Mouse (Mus musculus) kidney, embryonic 16.5 days (tissue): ENCODE data around the gene Rai14. TPM values are rescaled to one million over a fixed set of nuclear protein-coding genes. Genes with fewer than 3 reads are reported as not detected.

Experiments
- ATAC-seq: fragments of 200-750 bp; cut with Nextera tagmentation; 2 replicates; pipeline ENCODE4 v1.8.0; 2017; ENCODE audit warnings: moderate TSS enrichment; ENCODE audit not compliant: low FRiP score, low TSS enrichment
- H3K27ac ChIP-seq: fragments of 300-500 bp; sonication (generic); 2 replicates; pipeline ENCODE4 v1.5.1; 2014; ENCODE audit warnings: low read length
- H3K27me3 ChIP-seq: fragments of 300-500 bp; sonication (generic); 2 replicates; pipeline ENCODE4 v1.6.1; 2014; ENCODE audit warnings: low read length, control low read depth, mixed read lengths; ENCODE audit not compliant: insufficient read depth
- H3K36me3 ChIP-seq: fragments of 300-500 bp; sonication (generic); 2 replicates; pipeline ENCODE4 v1.6.1; 2014; ENCODE audit warnings: low read length, control low read depth, mixed read lengths; ENCODE audit not compliant: insufficient read depth
- H3K4me1 ChIP-seq: fragments of 300-500 bp; sonication (generic); 2 replicates; pipeline ENCODE4 v1.6.1; 2014; ENCODE audit warnings: low read length, control low read depth, mixed read lengths; ENCODE audit not compliant: insufficient read depth
- H3K4me2 ChIP-seq: fragments of 300-500 bp; sonication (generic); replicated peaks from 2 replicates; pipeline ENCODE4 v1.6.1; 2014; ENCODE audit warnings: low read depth, low read length
- H3K4me3 ChIP-seq: fragments of 300-500 bp; sonication (generic); 2 replicates; pipeline ENCODE4 v1.5.1; 2014; ENCODE audit warnings: mild to moderate bottlenecking, low read length
- H3K9ac ChIP-seq: fragments of 300-500 bp; sonication (generic); replicated peaks from 2 replicates; pipeline ENCODE4 v1.6.1; 2014; ENCODE audit warnings: low read length
- H3K9me3 ChIP-seq: fragments of 300-500 bp; sonication (generic); 2 replicates; pipeline ENCODE4 v1.6.1; 2016; ENCODE audit warnings: low read length, control low read depth
- WGBS: fragments of 180-500 bp; shearing (Covaris S2); extraction: QIAGEN DNeasy Blood & Tissue Kit; methylation state at CpG from one replicate; pipeline ENCODE4 v1.1.7; 2014; 5-methylcytosine and 5-hydroxymethylcytosine counted together
- polyA plus RNA-seq: library from polyadenylated mRNA; unstranded; fragments of >200 nt; fragmentation: Nextera tagmentation; extraction: Ambion mirVana; gene quantifications from 2 replicates; pipeline ENCODE4 v1.2.1, GENCODE M21; 2015

The Rai14 gene
- polyA plus RNA-seq: 60.6 and 69.6 TPM in 2 replicates

DNA sequence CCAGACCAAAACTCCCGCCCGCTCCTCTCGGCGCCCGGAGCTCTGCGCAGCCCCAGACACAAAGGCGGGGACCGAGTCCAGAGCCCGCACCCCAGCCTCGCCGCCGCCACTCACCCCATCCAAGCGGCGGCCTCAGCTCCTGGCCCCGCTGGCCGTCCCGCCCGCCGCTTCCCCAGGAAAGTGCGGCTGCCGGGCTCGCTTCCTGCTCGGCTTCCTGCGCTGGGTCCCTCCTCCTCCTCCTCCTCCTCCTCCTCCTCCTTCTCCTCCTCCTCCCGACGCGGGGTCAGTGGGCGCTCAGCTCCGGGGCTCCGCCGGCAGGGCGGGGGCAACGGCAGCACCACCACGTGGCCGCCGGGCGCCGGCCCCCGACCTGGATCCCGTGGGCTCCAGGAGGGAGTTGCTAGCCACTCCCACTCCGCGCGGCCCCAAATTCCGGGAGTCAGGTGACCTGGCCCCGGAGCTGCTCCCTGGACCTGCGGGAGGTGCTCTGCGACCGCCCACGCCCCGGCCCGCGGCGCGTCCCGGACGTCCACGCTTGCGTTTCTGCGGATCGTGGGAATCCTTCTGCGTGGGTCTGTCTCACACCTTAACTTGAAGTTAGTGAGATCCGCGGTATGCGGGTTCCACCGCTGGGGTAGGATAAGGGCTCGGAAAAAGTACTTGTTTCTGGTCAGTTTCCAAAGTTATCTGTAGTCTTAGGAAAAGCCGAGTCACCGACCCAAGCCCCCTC lies at the start of gene Rai14:
TSS of gene Rai14 (minus strand) at position 216 of the 730 bp plus-strand sequence.
- Histone ChIP-seq H3K9me3 (peaks cover 9% of the 10 kb centered on the region), H3K4me1 (peaks cover 26% of the 10 kb centered on the region), H3K27ac (peak within 1 kb of the TSS; percentile 86), H3K4me3 (peak within 1 kb of the TSS; percentile 82), H3K36me3 (0 out of 2 replicates have a peak, but pooled peaks cover 7% of the 10 kb centered on the region), H3K4me2 (peak within 1 kb of the TSS; percentile 62), H3K9ac (peak within 1 kb of the TSS; percentile 87), H3K27me3 (no peaks in the 10 kb centered on the region)
- under 1% methylated on average over 53 of the region's 68 CpGs for WGBS
- peak; percentile 91 for ATAC-seq

DNA sequence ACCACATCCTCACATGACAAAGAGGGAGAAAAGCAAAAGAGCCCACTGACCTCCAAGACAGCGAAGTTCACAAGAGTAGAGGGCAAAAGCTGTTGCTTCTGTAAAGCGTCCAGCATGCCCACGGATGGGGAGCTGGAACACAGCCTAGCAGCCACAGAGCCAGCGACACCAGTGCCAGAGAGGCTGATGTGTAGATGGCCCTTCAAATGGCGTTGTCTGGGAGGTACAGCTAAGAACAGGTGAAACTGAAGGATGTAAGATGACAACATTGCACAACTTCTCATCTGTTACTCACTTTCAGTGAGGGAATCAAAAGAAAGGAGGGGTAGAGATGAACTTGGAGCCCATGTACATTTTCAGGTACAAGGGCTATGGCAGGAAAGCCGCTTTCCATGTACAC lies 47.0 kb upstream of the Rai14 start:
- H3K9me3 ChIP-seq: no peaks in the 10 kb centered on the region

DNA sequence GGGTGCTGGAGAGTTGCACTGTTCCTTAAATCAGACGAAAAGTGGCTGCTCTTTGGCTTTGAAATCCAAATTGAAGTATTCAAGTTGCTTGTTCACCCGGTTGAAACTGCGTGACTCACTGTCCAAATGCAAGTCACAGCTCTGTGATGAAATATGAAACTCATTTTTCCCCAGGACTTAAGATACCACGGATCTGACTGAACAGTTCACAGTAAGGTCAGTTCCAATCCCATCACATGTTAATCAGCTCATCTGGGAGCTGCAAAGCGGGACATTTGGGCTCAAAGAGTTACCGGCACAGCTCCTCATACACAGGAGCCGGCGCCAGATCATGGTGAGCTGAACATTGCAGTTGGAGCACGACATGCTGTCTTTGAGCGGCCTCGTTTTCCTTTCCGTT lies 45.6 kb upstream of the Rai14 start:
- Histone ChIP-seq H3K4me1 (no peaks in the 10 kb centered on the region), H3K27me3 (no peaks in the 10 kb centered on the region), H3K36me3 (no peaks in the 10 kb centered on the region), H3K9me3 (no peaks in the 10 kb centered on the region), H3K4me3 (no peak overlapping the region), H3K27ac (no peak overlapping the region), H3K9ac (no peak overlapping the region), H3K4me2 (no peak overlapping the region)
- 78% methylated on average over 12 of the region's 12 CpGs for WGBS
- ATAC-seq: no peak

More for the DNA sequence above, 47.0 kb upstream of the Rai14 start:
- H3K27ac ChIP-seq: no peak overlapping the region
- no peak overlapping the region for H3K4me3 ChIP-seq
- WGBS: 92% methylated on average over 6 of the region's 6 CpGs
- no peaks in the 10 kb centered on the region for H3K36me3 ChIP-seq
- H3K9ac ChIP-seq: no peak overlapping the region
- no peak for ATAC-seq
- no peak overlapping the region for H3K4me2 ChIP-seq
- H3K4me1 ChIP-seq: no peaks in the 10 kb centered on the region
- no peaks in the 10 kb centered on the region for H3K27me3 ChIP-seq

DNA sequence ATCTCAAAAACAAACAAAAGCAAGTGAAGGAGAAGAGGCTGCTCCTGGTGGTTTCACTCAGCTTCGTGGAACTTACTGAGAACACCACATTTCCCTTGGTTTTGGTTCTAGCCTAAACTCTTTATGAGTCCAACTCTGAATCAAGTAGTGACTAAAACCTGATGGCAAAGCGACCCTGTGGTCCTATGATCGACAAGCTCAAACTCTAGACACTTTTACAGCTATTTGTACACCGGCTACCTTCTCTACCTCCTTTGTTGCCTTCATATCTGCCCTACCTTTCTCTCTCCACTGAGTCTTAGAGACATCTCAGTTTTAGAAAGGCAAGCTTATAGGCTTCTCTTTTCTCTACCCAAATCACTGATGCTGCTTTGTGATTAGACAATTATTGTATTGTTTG lies 45.0 kb upstream of the Rai14 start:
- no peak overlapping the region for H3K4me2 ChIP-seq
- no peaks in the 10 kb centered on the region for H3K36me3 ChIP-seq
- H3K9me3 ChIP-seq: no peaks in the 10 kb centered on the region
- WGBS: 92% methylated on average over 4 of the region's 4 CpGs
- H3K9ac ChIP-seq: no peak overlapping the region
- no peak overlapping the region for H3K27ac ChIP-seq
- H3K4me1 ChIP-seq: no peaks in the 10 kb centered on the region
- H3K27me3 ChIP-seq: no peaks in the 10 kb centered on the region
- H3K4me3 ChIP-seq: no peak overlapping the region
- no peak for ATAC-seq

DNA sequence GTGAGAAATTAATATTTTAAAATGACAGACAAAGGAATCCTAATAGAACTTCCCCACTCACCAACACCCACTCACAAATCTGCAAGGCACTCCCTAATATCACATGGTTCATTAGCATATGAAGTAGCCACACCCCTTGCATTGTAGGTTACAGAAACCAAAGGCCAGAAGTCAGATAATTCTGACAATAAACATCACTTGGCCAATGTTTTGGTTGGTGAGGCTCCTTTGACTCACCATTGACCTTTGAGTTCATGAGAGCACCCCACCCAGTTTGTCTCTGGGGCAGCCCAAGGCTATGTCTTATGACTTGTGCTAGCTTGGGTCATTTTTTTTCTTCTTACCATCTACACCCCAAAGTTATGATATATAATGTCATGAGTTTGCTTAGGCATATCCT lies 44.4 kb upstream of the Rai14 start:
- Histone ChIP-seq H3K9me3 (no peaks in the 10 kb centered on the region), H3K4me1 (no peaks in the 10 kb centered on the region), H3K27ac (no peak overlapping the region), H3K27me3 (no peaks in the 10 kb centered on the region), H3K36me3 (no peaks in the 10 kb centered on the region), H3K9ac (no peak overlapping the region), H3K4me3 (no peak overlapping the region), H3K4me2 (no peak overlapping the region)
- no peak for ATAC-seq

DNA sequence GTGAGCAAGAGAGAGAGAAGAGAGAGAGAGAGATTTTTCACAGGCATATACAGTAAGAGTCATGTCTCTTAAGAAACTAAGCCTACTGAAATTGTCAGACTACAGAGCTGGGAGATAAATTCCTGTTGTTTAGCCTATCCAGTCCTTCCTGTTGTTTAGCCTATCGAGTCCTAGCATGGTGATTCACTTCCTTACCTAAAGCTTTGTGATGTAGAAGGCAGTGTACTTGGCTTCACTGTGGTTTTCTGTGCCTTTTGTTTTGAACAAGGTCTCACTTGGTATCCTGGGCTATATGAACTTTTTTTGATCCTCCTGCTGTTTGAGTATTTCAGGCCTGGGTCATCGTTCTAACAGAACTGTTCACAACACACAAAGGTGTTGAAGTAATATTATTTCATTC lies 36.7 kb upstream of the Rai14 start:
- no peak overlapping the region for H3K9ac ChIP-seq
- H3K27ac ChIP-seq: no peak overlapping the region
- 81% methylated on average over 2 of the region's 2 CpGs for WGBS
- H3K4me3 ChIP-seq: no peak overlapping the region
- peaks cover 7% of the 10 kb centered on the region; the same call in 1 of the 2 replicates for H3K4me1 ChIP-seq
- no peaks in the 10 kb centered on the region for H3K9me3 ChIP-seq
- no peaks in the 10 kb centered on the region for H3K27me3 ChIP-seq
- ATAC-seq: no peak
- H3K36me3 ChIP-seq: no peaks in the 10 kb centered on the region
- H3K4me2 ChIP-seq: no peak overlapping the region

DNA sequence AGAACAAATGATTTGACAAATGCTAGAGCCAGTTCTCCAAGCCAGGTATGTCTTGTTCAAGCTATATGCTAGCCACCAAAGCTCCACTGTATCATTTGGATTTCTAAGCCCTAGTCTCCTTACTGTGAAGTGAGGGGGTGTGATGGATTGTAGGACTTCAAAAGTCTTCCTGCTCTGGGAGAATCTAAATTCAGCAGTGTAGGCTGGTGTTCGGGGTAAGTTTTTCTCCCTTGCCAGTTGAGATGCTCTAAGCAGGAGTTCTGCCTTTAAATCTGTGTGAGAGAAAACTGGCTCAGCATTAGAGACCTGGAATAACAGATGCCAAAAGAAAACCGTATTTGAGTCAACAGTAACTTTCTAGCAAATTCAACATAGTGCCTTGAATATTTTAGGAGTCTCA lies 35.9 kb upstream of the Rai14 start:
- no peak for ATAC-seq
- H3K27me3 ChIP-seq: no peaks in the 10 kb centered on the region
- WGBS: 76% methylated on average over 2 of the region's 2 CpGs
- H3K4me3 ChIP-seq: no peak overlapping the region
- no peaks in the 10 kb centered on the region for H3K36me3 ChIP-seq
- no peaks in the 10 kb centered on the region for H3K9me3 ChIP-seq
- no peak overlapping the region for H3K4me2 ChIP-seq
- H3K9ac ChIP-seq: no peak overlapping the region
- H3K27ac ChIP-seq: no peak overlapping the region
- peaks cover 7% of the 10 kb centered on the region; the same call in 1 of the 2 replicates for H3K4me1 ChIP-seq

DNA sequence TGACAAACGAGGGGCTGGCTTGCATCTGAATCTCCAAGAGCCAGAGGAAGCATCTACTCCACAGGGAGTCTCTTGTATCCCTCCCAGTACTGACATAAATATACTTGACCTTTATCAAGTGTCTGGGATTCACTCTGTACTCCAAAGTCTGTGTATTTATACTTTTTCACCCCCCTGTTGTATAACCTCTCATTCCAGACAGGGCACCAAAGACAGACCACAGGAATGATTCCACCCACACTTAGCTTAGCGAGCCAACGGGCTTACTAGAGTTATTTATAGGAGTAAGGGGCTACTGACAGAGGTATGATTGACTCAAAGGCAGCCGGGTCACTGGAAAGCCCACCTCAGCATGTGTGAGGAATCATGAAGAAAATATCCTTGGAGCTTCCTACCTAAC lies 35.3 kb upstream of the Rai14 start:
- ATAC-seq: no peak
- Histone ChIP-seq H3K4me1 (peaks cover 7% of the 10 kb centered on the region; the same call in 1 of the 2 replicates), H3K27me3 (no peaks in the 10 kb centered on the region), H3K9me3 (no peaks in the 10 kb centered on the region), H3K27ac (no peak overlapping the region), H3K4me3 (no peak overlapping the region), H3K9ac (no peak overlapping the region), H3K4me2 (no peak overlapping the region), H3K36me3 (no peaks in the 10 kb centered on the region)
- 61% methylated on average over 4 of the region's 4 CpGs for WGBS

DNA sequence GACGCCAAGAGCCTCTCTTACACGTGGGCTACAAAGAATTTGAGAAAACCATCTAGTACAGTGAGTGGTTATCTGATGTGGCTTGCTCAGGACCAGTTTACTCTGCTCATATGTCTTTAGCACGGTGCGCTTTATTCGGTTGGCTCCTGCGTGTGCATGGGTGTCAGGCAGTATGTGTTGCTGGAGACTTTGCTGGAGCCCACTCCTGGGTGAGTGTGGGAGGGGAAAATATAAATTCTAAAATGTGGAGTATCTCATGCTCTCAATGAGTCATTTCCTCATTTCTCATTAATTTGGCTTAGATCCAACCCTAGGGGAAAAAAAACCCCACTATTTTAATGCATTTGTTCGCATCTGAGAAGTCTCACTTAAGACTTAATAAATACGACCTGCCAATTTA lies 33.2 kb upstream of the Rai14 start:
- no peaks in the 10 kb centered on the region for H3K36me3 ChIP-seq
- 49% methylated on average over 8 of the region's 8 CpGs for WGBS
- no peak overlapping the region for H3K9ac ChIP-seq
- H3K4me2 ChIP-seq: no peak overlapping the region
- no peaks in the 10 kb centered on the region for H3K9me3 ChIP-seq
- peak overlapping the region; percentile 36; the same call in 1 of the 2 replicates for H3K27ac ChIP-seq
- no peak for ATAC-seq
- H3K4me1 ChIP-seq: peaks cover 7% of the 10 kb centered on the region; the same call in 1 of the 2 replicates
- H3K27me3 ChIP-seq: no peaks in the 10 kb centered on the region
- no peak overlapping the region for H3K4me3 ChIP-seq

DNA sequence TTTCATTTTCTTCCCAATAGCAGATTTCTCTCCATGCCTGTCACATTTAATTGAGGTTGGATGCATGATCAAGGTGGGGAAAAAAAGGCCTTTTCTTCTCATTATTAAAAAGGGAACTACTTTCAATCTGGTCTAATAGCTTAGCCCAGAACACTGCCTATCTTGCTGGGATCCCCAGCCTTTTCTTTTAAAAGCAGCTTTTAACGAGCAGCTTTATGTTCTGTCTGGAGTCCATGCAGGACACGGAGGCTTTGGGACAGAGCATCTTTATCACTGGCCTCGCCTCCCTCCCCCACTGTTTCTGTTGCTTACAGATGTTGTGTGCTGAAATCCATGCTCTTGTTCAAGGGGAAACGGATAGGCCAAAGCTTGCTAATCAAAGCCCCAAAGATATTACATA lies 32.8 kb upstream of the Rai14 start:
- ATAC-seq: no peak
- peak overlapping the region; percentile 36; the same call in 1 of the 2 replicates for H3K27ac ChIP-seq
- H3K4me2 ChIP-seq: no peak overlapping the region

More for the DNA sequence above, 32.8 kb upstream of the Rai14 start:
- WGBS: 29% methylated on average over 4 of the region's 4 CpGs
- Histone ChIP-seq H3K4me1 (peaks cover 7% of the 10 kb centered on the region; the same call in 1 of the 2 replicates), H3K27me3 (no peaks in the 10 kb centered on the region), H3K36me3 (no peaks in the 10 kb centered on the region), H3K9me3 (no peaks in the 10 kb centered on the region), H3K4me3 (no peak overlapping the region), H3K9ac (no peak overlapping the region)
